Mouse (Mus musculus) kidney, adult 8-10 months (tissue): ENCODE data around the gene Tmem243.

ENCODE experiments used
- DNase-seq, 2 experiments: peaks; one replicate each; pipeline ENCODE4 v3.0.0; 2022

Gene Tmem243

DNA sequence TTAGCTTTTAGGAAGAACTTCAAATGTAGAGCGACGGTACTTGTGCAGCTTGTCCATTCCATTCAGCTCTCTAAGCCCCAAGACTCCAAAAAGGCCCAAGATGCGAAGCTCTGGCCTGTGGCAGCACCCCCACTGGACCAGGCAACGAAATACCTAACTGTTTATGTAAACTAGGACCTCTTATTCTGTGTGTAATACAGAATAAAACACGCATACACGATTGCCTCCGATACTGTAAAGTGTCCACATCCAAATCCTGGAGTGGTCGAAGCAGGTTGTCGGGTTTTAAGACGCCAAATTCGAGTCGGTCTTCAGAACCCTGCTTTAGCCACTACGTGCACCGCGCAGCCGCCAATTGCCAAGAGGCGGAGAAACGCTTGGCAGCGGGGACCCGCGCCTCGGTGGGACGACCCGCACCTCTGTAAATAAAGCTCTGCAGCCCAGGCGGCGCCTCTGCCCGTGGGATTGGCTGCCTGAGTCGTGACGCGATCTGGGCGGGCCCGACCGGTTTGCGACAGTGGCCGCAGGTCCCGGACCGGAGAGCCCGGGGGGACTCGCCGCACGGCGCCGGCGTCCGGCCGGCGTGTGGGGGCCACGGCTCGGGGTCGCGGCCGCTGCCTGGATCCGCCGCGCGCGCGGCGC is at the start of gene Tmem243:
Tmem243 (plus strand) TSS at position 462 of the 642 bp plus-strand sequence.
- DNase-seq = peak; percentile 92 to 93

DNA sequence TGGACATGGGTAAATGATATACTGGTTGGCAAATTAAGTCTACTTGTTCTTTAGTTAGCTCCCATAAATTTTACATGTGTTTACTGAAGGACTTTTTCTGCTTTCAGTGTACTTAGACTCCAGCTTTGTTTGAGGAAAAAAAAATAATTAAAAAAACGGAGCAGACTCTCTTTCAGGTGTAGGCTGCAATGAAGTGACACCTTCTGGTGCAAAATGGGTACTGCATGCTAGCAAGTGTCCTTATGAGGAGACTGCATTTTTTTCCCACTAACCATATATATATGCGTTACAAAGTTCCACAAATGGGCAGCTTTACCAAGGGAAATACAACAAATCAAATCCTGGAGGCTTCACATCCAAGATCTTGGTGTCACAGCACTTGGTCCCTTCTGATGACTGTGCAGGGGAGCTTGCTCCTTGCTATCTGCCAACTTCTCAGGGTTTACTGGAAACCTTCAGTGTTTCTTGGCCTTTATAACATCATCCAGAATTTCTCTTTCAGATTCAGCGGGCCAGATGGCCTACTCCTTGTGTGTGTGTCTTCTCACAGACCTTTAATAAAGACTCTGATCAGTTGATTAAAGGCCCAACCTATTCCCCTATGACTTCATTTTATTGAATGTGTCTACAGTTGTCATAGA is 44.3 kb upstream of the Tmem243 start:
- DNase-seq = peak; percentile 54 to 69

DNA sequence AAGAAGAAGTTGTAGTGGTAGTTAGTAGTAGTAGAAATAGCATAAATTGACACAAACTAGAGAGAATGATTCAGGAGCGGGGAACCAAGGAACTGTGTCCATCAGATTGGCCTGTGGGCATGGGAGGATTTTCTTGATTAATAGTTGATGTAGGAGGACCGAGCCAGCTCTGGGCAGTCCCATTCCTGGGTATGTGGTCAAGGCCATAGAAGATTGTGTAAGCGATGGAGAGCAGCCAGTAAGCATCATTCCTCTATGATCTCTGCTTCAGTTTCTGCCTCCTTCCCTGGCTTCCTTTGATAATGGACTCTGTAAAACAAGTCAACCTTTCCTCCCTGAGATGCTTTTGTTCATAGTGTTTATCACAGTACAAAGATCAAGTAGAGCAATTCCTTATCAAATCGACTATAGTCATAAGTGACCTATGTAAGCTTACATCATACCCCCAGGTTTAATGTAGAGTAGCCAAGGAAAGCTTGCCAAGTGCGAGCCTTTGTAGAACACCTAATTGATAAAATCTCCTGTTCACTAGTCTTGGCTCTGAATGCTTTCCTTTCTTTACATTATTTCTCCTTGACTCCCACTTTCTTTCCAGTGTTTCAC is 43.1 kb upstream of the Tmem243 start:
- DNase-seq = no peak

DNA sequence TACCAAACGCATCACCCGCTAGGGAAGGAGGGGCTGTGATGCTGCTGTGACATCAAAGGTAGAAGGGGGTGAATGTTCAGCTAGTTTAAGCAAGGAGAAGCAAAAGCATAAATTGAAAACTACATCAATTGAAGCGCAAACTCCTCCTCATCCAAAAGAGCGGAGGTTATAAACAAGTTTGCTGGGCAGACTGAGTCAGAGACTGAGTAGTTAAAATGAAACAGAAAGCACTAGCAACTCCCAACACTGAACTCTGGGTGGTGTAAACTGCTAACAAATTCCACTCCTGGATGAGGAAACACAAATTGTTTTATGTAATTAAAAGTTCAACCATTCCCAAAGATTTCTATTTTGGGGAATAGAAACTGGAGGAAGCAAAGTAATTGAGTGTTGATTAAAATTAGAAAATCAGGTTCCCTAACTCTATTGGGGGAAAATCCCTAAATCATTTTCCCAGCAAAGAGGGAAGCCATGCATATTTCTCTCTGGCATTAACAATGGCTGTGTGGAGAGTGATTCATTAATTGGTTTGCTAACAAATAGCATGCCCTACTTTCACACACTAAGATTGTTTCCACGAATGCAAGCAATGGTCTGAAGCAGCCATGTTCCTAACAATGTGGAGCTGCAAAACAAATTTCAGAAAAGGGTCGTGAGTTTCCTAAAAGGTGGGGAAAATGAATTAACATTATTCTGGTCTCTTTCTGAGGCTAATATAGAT is 41.0 kb upstream of the Tmem243 start:
- no peak for DNase-seq

DNA sequence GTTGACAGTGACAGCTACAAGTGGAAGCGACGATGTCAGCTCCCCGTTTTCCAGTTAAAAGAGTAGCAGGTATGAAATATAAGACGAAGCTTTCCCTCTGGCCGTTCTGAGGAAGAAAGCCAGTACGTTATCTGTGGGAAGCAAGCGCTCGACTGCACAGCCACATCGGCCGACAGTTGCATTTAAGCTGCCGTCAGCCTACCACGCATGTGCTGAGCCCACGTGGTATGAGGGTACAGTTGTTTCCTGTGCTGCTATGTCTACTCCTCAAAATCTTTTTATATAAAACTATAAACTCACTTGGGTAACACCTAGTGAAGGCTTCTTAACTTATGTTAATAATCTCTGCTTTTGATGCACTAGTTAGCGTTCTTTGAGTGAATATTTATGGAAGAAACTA is 40.2 kb upstream of the Tmem243 start:
- DNase-seq = no peak

DNA sequence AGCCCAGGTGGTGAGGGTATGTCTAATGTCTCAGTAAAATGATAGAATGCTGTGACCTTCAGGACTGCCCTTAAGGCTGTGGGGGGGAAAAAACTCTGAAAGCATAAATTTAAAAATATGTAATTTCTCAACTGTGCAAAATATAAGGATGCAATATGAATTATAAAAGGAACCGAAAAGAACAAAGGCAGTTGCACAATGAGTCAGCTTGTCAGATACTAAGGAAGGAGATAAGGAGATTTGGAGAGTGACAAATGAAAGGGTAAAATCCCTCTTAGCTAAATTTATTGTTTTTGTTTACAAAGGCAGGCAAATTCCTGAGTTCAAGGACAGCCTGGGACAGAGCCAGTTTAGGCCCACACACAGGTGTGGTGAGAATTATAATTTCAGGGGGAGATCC is 36.3 kb upstream of the Tmem243 start:
- DNase-seq = no peak

DNA sequence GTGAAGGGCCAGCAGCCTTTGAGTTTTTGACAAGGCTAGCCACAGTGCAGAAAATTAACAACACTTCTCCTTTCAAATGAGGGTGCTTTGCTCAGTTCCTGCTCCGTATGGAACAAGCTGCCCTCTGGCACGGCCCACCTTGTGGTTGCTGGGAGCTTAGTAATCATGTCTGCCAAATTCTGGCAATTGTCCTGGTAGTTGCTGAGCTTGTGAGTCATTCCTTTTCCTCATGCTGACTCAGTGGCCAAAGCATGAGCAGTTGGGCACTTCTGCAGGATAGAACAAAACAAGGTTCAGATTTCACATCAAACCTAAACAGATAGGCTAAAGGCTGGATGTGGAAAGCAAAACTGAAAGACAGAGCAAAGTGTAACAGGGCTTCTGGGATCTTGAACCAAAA is 31.6 kb upstream of the Tmem243 start:
- peak; percentile 17 to 24 for DNase-seq

DNA sequence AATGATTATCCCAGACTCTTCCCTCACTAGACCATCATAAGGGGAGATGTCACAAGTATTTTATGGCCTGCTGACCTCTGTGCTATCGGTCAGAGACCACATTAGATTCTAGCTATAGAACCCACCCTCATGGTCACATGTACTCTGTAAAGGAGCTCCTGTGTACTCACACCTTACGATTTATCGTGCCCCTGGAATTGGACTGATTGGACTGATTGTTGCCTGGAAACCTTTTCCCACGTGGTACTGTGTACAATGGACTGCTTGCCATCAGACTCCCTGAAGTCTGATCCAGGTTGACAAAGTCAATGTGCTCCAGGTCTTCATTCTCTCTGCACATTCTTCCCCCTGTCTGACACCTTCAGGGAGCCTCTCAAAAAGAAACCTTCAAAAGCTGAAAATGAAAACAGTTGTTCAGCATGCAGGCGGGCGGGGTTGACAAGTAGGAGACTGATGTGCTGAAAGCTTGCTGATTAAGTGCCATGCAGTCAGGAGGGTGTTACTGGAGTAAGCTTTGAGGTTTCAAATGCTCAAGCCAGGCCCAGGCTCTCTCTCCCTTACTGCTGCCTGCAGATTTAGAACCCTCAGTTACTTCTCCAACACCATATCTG is 30.8 kb upstream of the Tmem243 start:
- DNase-seq = no peak

DNA sequence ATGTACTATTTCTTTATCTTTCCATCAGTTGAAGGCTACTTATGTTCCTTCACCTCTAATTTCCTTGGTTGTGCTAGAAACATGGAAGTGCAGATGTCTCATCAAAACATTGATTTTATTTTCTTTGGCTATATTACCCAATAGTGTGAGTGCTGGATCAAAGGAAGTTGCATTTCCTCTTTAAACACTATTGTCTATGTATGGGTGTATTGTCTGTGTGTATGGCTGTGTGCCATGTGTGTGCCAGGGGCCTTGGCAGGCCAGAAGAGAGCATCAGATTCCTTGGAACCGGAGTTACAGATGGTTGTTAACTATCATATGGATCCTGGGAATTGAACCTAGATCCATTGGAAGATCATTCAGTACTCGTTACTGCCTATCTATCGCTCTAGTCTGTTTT is 29.1 kb upstream of the Tmem243 start:
- no peak for DNase-seq

DNA sequence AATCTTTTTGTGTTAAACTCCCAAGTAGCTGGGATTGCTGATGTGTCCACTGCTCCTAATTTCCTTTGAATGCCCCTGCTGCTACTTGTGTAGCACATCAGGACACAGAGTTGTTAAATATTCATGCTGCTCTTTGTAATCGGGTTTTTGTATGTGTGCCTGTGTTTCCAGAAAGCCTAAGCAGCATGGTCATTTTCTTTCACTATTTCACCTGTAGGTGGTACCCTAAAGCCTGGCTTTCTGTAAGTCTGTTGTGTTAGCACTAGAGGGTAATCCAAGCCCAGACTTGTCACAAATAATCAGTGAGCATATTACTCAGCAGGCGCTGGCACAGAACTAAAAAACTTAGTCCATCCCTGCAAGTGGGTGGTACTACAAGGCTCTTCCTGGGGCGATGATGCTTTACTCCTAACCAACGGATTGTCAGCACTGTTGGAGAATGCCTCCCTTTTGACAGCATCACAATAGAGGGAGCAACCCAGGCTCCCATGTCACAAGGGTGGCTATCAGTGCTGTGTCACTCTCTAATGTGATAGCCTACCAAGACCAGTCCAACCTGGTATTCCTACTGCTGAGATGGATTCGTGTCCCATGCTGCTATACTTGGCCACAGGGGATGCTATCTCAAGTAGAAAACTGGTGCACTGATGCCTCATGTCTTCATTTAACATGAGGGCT is 27.2 kb upstream of the Tmem243 start:
- peak; percentile 12 to 31 for DNase-seq

DNA sequence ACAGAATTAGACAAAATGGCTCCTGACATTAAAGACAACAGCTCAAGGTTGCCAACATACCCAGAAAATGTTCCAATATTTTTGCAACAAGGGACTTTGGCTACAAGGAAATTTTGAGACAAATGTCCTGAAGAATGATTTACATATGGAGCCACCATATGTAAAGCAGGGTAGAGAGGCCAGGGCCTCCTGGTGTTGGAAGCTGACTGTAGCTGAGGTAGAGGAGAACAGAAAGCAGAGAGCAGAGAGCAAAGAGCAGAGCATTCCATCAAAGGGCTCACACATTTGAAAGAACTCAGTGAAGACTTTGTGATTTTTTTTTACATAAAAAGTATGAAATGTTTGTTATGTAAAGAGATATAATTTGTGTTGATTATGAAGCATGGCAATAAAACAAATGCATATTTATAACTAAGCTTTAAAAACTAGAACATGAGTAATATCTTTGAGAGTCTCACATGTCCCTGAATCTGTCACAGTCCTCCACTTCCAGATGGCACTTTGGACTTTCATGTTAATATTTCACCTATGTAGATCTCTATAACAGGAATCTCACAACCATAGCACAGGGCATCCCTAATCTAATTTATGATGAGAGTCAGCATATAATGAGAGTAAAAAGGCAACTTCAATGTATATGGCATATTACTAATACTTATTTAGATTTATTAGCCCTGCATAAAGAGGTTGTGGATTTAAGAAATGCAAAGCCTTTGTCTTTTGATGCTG is 20.5 kb upstream of the Tmem243 start:
- no peak for DNase-seq

DNA sequence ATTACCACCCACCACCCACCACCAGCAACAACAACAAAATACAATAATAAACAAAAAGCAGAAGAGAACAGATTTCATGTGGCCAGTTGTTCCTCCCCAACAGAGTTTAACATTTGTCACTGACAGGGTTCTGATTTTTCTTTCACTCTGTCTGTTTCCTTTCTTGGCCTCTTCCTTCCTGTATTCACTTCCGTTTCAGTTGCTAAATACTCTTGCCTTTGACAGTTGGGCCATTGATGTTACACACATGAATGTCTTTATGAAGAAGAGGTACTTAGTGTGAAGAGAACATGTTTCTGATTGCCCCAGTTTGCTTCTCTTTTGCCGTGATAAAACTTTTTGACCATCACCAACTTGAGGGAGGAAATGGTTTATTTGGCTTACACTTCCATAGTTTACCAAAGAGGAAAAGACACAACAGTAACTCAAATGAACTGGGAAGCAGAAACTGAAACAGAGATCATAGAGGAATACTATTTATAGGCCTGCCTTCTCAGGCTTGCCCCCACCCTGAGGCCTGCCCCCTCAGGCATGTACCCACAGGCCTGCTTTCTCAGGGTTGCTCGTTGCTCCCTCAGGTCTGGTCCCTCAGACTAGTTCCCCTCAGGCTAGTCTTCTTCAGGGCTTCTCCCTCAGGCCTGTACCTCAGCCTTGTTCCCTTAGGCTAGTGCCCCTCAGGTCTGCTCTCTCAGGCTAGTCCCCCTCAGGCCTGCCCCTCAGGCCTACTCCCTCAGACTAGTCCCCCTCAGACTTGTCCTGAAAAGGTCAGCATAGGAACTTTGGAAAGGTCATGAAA is 13.3 kb upstream of the Tmem243 start:
- DNase-seq = no peak

DNA sequence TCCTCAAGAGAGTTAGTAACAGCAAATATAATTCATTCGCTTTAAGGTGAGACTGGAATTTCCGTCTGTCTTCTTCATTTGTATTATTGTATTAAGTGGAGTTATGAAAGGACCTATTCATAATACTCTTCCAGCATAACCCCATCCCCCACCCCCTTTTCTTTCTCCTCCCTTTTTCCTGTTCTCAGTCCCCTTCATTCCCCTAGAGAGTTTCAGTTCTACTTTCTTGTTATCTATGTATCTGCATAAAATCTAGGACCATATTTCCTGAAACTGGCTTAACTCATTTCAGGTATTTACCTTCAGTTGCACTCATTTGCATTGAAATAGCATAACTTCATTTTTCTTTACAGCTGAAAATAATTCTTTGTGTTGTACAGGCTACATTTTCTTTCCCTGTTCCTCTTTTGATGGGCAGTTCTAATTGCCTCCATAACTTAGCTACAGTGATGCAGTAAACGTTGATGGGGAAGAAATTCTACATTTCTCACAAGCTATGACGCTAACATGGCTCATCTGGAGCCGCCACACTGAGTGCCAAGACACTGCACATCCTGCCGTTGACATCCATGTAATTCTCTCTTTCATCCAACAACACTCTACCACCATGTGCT is 9.9 kb upstream of the Tmem243 start:
- no peak for DNase-seq

DNA sequence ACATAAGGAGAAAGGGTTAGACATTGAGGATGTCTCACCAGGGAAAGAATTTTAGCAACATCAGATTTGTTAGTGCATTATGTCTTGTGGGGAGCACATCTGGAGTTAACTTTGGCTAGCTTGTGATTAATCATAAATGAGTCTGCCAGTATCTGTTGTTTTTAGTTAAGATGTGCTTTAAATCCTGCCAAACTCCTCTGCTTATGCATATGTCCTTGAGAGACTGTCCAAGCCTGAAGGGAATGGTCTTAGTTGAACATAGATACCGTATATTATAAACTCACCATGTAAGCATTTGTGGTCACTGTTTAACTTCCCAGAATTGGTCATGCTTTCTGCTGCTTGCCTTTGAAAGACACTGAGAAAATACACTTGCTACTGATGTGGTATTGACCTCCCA is 7.8 kb upstream of the Tmem243 start:
- DNase-seq = no peak

DNA sequence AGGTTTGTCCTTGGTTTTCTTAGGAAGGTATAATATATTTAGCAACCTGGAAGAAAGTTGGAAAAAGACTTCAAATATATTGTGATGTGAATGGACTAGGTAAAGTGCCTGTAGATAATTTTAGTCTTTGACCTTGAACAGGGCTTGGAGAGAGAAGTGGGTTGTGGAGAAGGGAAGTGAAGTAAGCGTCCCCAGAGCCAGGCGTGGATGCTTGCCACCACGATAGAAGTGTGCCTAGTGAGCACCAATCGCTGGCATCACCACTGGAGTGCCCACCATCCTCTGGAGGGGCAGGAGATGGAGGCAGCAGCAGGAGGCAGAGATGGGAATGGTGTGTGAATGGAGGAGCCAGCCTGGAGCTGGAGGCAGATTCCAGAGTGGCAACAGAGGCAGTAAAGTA is 7.0 kb upstream of the Tmem243 start:
- no peak for DNase-seq

DNA sequence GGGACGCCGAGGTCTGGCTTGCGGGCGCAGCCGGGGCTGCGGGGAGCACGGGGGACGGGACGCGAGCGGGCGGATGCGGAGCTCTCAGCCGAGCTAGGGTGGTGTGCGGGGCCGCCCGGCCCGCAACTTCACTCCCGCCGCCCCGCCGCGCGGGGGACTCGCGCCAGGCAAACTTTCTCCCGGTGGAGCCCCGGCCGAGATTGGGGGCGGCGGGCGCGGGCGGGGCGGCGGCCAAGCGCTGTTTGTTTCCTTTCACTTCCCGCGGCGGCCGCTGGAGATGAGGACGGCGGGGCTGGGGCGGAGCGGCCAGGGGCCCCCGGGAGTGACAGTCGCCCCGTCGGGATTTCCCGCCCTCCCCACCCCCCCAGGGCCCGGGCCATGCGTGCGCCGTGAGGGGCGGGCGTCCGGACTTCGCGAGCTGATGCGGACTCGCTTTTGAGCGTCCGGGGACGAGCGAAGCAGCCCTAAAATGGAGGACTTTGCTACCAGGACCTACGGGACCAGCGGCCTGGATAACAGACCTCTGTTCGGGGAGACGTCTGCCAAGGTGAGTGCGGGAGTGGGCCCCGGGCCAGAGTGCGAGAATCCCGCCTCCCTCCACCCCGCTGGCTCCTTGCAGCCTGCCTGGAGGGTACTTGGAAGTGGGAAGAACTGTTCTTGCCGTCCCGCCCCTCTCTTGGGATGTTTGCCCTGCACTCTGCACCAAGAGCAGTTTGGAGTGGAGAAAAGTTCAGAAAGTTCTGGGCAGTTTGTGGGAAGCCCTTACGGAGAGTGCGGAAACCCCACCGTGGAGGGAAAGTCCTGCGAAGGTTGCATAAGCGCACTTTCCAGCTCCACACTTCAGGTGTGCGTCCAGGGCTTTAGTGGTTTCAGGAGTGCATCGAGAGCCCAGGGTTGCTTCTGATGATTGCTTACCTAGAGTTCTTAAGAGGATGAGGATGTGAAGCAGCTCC is 657 bp downstream of the Tmem243 start:
- peak; percentile 37 to 60 for DNase-seq

DNA sequence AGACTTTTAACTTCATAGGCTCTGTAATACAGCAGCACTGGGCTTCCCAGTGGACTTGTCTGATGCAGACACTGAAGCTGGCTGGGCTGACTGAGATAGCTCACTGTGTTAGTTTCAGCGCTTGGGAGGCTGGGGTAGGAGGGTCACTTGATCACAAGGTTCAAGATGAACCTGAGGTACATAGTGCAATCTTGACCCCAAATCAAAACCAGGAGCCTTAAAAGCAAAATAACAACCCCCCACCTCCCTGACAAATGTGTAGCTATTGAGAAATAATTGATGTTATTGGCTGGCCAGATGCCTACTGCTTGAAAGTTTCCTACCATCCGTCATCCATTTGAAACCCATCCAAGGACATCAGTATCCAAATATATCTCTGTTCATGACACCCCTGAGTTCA is 2.2 kb downstream of the Tmem243 start:
- DNase-seq = no peak

DNA sequence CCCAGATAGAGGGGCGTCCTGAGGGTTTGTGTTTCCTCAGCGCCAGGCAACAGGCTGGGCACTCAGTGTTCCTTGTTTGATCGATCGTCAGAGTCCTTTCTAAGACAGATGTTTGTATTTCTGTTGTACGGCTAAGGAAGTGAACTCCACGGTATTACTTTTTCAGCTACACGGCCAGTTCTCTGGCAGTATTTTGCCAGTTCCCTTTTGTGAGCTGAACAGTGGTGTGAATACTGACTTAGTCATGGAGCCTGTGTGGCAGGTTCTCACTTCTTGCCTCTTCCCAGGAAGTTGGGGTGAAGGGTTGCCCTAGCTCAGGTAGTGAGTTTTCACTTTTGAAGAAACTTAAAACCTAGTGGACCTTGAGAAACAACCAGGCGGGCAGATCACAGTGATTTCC is 3.5 kb downstream of the Tmem243 start:
- no peak for DNase-seq

DNA sequence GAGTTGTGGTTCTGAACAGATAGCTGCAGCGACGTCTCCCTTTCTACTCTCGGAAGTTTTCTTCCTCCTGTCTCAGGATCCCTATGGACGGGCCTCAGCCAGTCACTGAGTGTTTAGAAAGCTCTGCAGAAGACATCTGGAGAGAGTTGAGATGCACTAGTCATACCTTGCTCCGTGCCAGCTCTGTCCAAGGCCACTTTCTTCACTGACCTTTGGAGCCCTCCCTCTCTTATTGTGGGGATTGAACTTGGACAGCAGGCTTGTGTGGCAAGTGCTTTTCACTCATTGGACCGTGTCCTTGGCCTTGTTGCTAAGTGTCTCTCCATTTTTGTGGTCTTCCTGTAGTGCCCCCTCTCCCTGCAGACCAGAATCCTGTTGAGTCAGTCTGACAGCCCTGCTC is 6.3 kb downstream of the Tmem243 start:
- peak; percentile 51 to 58 for DNase-seq
